Mouse (Mus musculus): ENCODE data around the gene Ankrd11. TPM values are rescaled to one million over a fixed set of nuclear protein-coding genes. Genes with fewer than 3 reads are reported as not detected.
A peak's percentile ranks its signal among the peaks of the same experiment; 100 is the strongest.

Ankrd11 gene
- total and polyA plus RNA-seq, 2 experiments from 2014 or later: 75.9 to 96.6 TPM

GRCm38 (mm10) chr8:122949701-122950100, 92.4 kb downstream of the Ankrd11 start:
- Histone ChIP-seq H3K4me1 (ENCODE audit: insufficient read depth, low read length) (peaks cover 7% of the 10 kb centered on the region; the same call in 1 of the 2 replicates), H3K27me3 (ENCODE audit: insufficient read depth, low read length) (no peaks in the 10 kb centered on the region), H3K4me2 (ENCODE audit: low read depth, low read length) (no peak overlapping the region), H3K27ac (no peak overlapping the region), H3K9ac (replicated peaks; ENCODE audit: low read length) (no peak overlapping the region), H3K4me3 (ENCODE audit: low read length) (no peak overlapping the region), H3K36me3 (ENCODE audit: insufficient read depth, low read length) (no peaks in the 10 kb centered on the region), H3K9me3 (ENCODE audit: low read length) (no peaks in the 10 kb centered on the region)
- WGBS: 63% methylated on average over 5 of the region's 5 CpGs
- DNase-seq (ENCODE audit: low spot score): no peak
- no peak for TF ChIP-seq CTCF (IDR thresholded peaks at IDR 0.05; ENCODE audit: low read depth)
- no peak for ATAC-seq

- Histone ChIP-seq H3K9me3 (ENCODE audit: low read length) (no peaks in the 10 kb centered on the region), H3K9ac (replicated peaks; ENCODE audit: low read length) (no peak overlapping the region), H3K4me3 (ENCODE audit: low read length) (no peak overlapping the region), H3K4me2 (ENCODE audit: low read depth, low read length) (no peak overlapping the region), H3K27ac (no peak overlapping the region), H3K4me1 (ENCODE audit: insufficient read depth, low read length) (peaks cover 10% of the 10 kb centered on the region; the same call in 1 of the 2 replicates), H3K36me3 (ENCODE audit: insufficient read depth, low read length) (no peaks in the 10 kb centered on the region), H3K27me3 (ENCODE audit: insufficient read depth, low read length) (no peaks in the 10 kb centered on the region)
- no peak for ATAC-seq
- no peak for TF ChIP-seq CTCF (IDR thresholded peaks at IDR 0.05; ENCODE audit: low read depth)
- WGBS: 78% methylated on average over 2 of the region's 2 CpGs
- DNase-seq (ENCODE audit: low spot score): no peak
Measured at GRCm38 (mm10) chr8:122945775-122946174, 96.3 kb downstream of the Ankrd11 start.

- Histone ChIP-seq H3K4me2 (ENCODE audit: low read depth, low read length) (no peak overlapping the region), H3K27ac (no peak overlapping the region), H3K4me3 (ENCODE audit: low read length) (no peak overlapping the region), H3K4me1 (ENCODE audit: insufficient read depth, low read length) (peaks cover 7% of the 10 kb centered on the region; the same call in 1 of the 2 replicates), H3K27me3 (ENCODE audit: insufficient read depth, low read length) (no peaks in the 10 kb centered on the region), H3K9ac (replicated peaks; ENCODE audit: low read length) (no peak overlapping the region), H3K36me3 (ENCODE audit: insufficient read depth, low read length) (no peaks in the 10 kb centered on the region), H3K9me3 (ENCODE audit: low read length) (no peaks in the 10 kb centered on the region)
- peak; percentile 34 for TF ChIP-seq CTCF (IDR thresholded peaks at IDR 0.05; ENCODE audit: low read depth)
- DNase-seq (ENCODE audit: low spot score) (no peak), ATAC-seq (no peak)
- WGBS: 56% methylated on average over 9 of the region's 9 CpGs
Measured at GRCm38 (mm10) chr8:122942803-122943713, 99.0 kb downstream of the Ankrd11 start.

DNA sequence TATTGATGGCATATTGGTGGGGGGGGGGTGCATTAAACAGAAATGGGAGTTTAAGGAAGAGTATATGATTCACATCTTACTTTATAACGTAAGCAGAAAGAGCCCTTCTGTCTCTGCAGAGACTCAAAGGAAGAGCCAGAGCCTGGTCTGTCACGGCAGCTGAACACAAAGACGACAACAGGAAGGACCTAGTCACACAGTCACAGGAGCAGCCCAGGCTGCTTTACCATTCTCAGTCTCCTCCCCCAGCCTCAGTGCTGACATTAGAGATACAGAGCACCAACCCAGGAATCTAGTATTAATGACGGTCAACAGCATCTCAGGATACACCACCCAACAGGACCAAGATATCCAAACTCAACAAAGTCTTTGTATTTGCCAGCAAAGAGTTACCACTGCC, 103.5 kb downstream of the Ankrd11 start:
- Histone ChIP-seq H3K9ac (replicated peaks; ENCODE audit: low read length) (no peak overlapping the region), H3K27ac (peak overlapping the region; percentile 56; the same call in 1 of the 2 replicates), H3K9me3 (ENCODE audit: low read length) (no peaks in the 10 kb centered on the region), H3K36me3 (ENCODE audit: insufficient read depth, low read length) (no peaks in the 10 kb centered on the region), H3K4me3 (ENCODE audit: low read length) (no peak overlapping the region), H3K27me3 (ENCODE audit: insufficient read depth, low read length) (no peaks in the 10 kb centered on the region), H3K4me1 (ENCODE audit: insufficient read depth, low read length) (peaks cover 12% of the 10 kb centered on the region; the same call in 1 of the 2 replicates), H3K4me2 (ENCODE audit: low read depth, low read length) (no peak overlapping the region)
- TF ChIP-seq CTCF (IDR thresholded peaks at IDR 0.05; ENCODE audit: low read depth): no peak
- no peak for DNase-seq (ENCODE audit: low spot score)
- no peak for ATAC-seq
- WGBS: 37% methylated on average over 4 of the region's 4 CpGs

- Histone ChIP-seq H3K9ac (replicated peaks; ENCODE audit: low read length) (no peak overlapping the region), H3K36me3 (ENCODE audit: insufficient read depth, low read length) (no peaks in the 10 kb centered on the region), H3K27me3 (ENCODE audit: insufficient read depth, low read length) (no peaks in the 10 kb centered on the region), H3K4me1 (ENCODE audit: insufficient read depth, low read length) (peaks cover 12% of the 10 kb centered on the region; the same call in 1 of the 2 replicates), H3K9me3 (ENCODE audit: low read length) (no peaks in the 10 kb centered on the region), H3K4me3 (ENCODE audit: low read length) (no peak overlapping the region), H3K4me2 (ENCODE audit: low read depth, low read length) (no peak overlapping the region), H3K27ac (peak overlapping the region; percentile 56; the same call in 1 of the 2 replicates)
- ATAC-seq: no peak
- DNase-seq (ENCODE audit: low spot score): no peak
- no peak for TF ChIP-seq CTCF (IDR thresholded peaks at IDR 0.05; ENCODE audit: low read depth)
- 39% methylated on average over 3 of the region's 3 CpGs for WGBS
Measured at GRCm38 (mm10) chr8:122938170-122938569, 103.9 kb downstream of the Ankrd11 start.

DNA sequence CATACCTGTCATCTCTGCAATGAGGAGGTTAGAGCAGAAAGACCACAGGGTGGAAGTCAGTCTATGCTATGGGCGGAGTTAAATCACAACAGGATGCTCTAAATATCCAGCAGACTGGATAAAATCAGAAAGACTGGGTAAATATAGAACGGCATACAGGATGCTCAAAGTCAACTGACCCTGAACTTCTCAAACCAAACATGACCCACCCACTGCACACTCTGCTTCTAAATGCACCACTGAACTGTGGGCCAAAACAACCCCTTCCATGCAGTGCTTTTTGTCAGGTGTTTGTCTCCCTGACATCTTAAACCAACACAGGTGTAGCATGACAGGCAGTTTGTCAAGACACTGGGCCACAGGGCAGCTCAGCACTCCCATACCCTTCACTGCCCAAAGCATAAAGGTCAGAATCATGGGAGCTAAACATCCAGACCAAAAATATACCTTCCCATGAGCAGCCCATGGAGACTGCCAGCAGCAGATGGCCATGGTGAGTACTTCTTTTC, 104.5 kb downstream of the Ankrd11 start:
- H3K4me3 ChIP-seq (ENCODE audit: low read length): no peak overlapping the region
- no peak for TF ChIP-seq CTCF (IDR thresholded peaks at IDR 0.05; ENCODE audit: low read depth)
- H3K4me1 ChIP-seq (ENCODE audit: insufficient read depth, low read length): peaks cover 9% of the 10 kb centered on the region; the same call in 1 of the 2 replicates
- H3K27me3 ChIP-seq (ENCODE audit: insufficient read depth, low read length): no peaks in the 10 kb centered on the region
- no peaks in the 10 kb centered on the region for H3K36me3 ChIP-seq (ENCODE audit: insufficient read depth, low read length)
- H3K9ac ChIP-seq (replicated peaks; ENCODE audit: low read length): no peak overlapping the region
- peak overlapping the region; percentile 56; the same call in 1 of the 2 replicates for H3K27ac ChIP-seq
- no peak for ATAC-seq
- no peak overlapping the region for H3K4me2 ChIP-seq (ENCODE audit: low read depth, low read length)
- 77% methylated on average over 2 of the region's 2 CpGs for WGBS
- no peak for DNase-seq (ENCODE audit: low spot score)
- no peaks in the 10 kb centered on the region for H3K9me3 ChIP-seq (ENCODE audit: low read length)
